Mouse (Mus musculus) myocyte (in vitro differentiated cells): ENCODE data around the gene Mta3. TPM values are rescaled to one million over a fixed set of nuclear protein-coding genes. Genes with fewer than 3 reads are reported as not detected.

ENCODE experiments used
- H3K27me3 ChIP-seq: one replicate; pipeline ENCODE4 v1.6.1; 2011; ENCODE audit not compliant: control insufficient read depth, insufficient read depth, insufficient read length
- H3K36me3 ChIP-seq: one replicate; pipeline ENCODE4 v1.6.1; 2011; ENCODE audit not compliant: control insufficient read depth, insufficient read depth
- H3K4me2 ChIP-seq: one replicate; pipeline ENCODE4 v1.6.1; 2011; ENCODE audit warnings: low read depth, control low read depth
- H3K4me3 ChIP-seq: one replicate; pipeline ENCODE4 v1.5.1; 2011; ENCODE audit warnings: mild to moderate bottlenecking, control low read depth, moderate library complexity
- H3K79me2 ChIP-seq: one replicate; pipeline ENCODE4 v1.6.1; 2011; ENCODE audit not compliant: control insufficient read depth, insufficient read depth
- H3ac ChIP-seq: one replicate; pipeline ENCODE4 v1.6.1; 2011; ENCODE audit not compliant: control insufficient read depth, insufficient read length
- CEBPB ChIP-seq: IDR thresholded peaks from 2 replicates; pipeline ENCODE4 v1.6.1; 2011; ENCODE audit warnings: mild to moderate bottlenecking, moderate library complexity; ENCODE audit not compliant: poor library complexity, insufficient read depth, severe bottlenecking
- E2F4 ChIP-seq: IDR thresholded peaks from one replicate; pipeline ENCODE4 v1.6.1; 2011; ENCODE audit warnings: mild to moderate bottlenecking, control low read depth, moderate library complexity; ENCODE audit not compliant: insufficient read depth
- MAX ChIP-seq: IDR thresholded peaks from one replicate; pipeline ENCODE4 v1.6.1; 2011; ENCODE audit warnings: low read depth, mild to moderate bottlenecking, control low read depth
- MYOD1 ChIP-seq, 3 experiments: IDR thresholded peaks; one replicate each; pipeline ENCODE4 v1.6.1; 2011; ENCODE audit warnings: control low read depth in 2 of 3, low read depth in 2 of 3, mild to moderate bottlenecking in 2 of 3, moderate library complexity in 1 of 3; ENCODE audit not compliant: insufficient read length in 2 of 3, control insufficient read depth in 1 of 3
- MYOG ChIP-seq, 3 experiments: IDR thresholded peaks; one replicate each; pipeline ENCODE4 v1.6.1; 2011; ENCODE audit warnings: control low read depth in 2 of 3, low read depth in 2 of 3, mild to moderate bottlenecking in 2 of 3; ENCODE audit not compliant: insufficient read length in 2 of 3, control insufficient read depth in 1 of 3, insufficient read depth in 1 of 3
- POLR2A ChIP-seq: IDR thresholded peaks from one replicate; pipeline ENCODE4 v1.6.1; 2011; ENCODE audit warnings: low read depth, mild to moderate bottlenecking, control low read depth, moderate library complexity; ENCODE audit not compliant: insufficient read length
- POLR2AphosphoS2 ChIP-seq: IDR thresholded peaks from one replicate; pipeline ENCODE4 v1.6.1; 2011; ENCODE audit warnings: low read depth, control low read depth; ENCODE audit not compliant: insufficient read length
- REST ChIP-seq: IDR thresholded peaks from one replicate; pipeline ENCODE4 v1.6.1; 2011; ENCODE audit warnings: mild to moderate bottlenecking, control low read depth, moderate library complexity; ENCODE audit not compliant: insufficient read depth, insufficient read length
- SRF ChIP-seq: IDR thresholded peaks from one replicate; pipeline ENCODE4 v1.6.1; 2011; ENCODE audit warnings: low read depth; ENCODE audit not compliant: control insufficient read depth, insufficient read length
- TCF12 ChIP-seq: IDR thresholded peaks from one replicate; pipeline ENCODE4 v1.6.1; 2011; ENCODE audit warnings: mild to moderate bottlenecking, control low read depth; ENCODE audit not compliant: poor library complexity, insufficient read depth, severe bottlenecking
- TCF3 ChIP-seq: IDR thresholded peaks from one replicate; pipeline ENCODE4 v1.6.1; 2011; ENCODE audit warnings: low read depth, control low read depth; ENCODE audit not compliant: insufficient read length
- USF1 ChIP-seq: IDR thresholded peaks from one replicate; pipeline ENCODE4 v1.6.1; 2011; ENCODE audit warnings: low read depth, mild to moderate bottlenecking, control low read depth, moderate library complexity
- polyA plus RNA-seq: library from polyadenylated mRNA; unstranded; fragments of >200 nt; fragmentation: generic; extraction: Trizol; gene quantifications from one replicate; pipeline ENCODE4 v1.2.1, GENCODE M21; 2012; ENCODE audit warnings: missing spikeins

Mta3 gene
- polyA plus RNA-seq, 1 experiment = 30.6 TPM

DNA sequence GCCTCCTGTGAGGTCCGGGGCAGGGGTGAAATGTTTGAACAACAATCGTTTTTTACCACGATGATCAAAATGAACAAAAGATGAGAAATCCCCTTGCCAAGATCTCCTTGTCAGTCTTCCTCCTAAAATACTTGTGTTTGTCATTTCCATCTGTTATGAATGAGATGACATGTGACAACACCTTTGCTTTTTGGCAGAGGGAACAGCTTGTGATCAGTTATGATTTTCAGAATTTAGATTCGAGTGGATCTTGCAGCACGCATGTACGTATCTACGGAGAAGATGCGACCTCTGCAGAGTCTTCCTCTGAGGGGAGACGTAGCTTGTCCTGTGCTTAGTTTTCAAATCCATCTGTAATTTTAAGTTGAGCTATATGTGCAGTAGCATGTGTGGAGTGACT is 66.1 kb downstream of the Mta3 start:
- no peak overlapping the region for H3K4me3 ChIP-seq

GRCm38 (mm10) chr17:83772711-83773110 is 66.7 kb downstream of the Mta3 start:
- Histone ChIP-seq H3K79me2 (no peaks in the 10 kb centered on the region), H3K4me3 (no peak overlapping the region), H3K36me3 (no peaks in the 10 kb centered on the region), H3K4me2 (no peak overlapping the region), H3K27me3 (no peaks in the 10 kb centered on the region), H3ac (no peak overlapping the region)
- TF ChIP-seq TCF3 (no peak), REST (no peak), MYOD1 (IDR thresholded peaks at IDR 0.05; ENCODE audit: control insufficient read depth in 1 of 3, insufficient read length in 2 of 3, low read depth in 2 of 3) (no peak), E2F4 (no peak), CEBPB (no peak), SRF (no peak), MYOG (IDR thresholded peaks at IDR 0.05; ENCODE audit: control insufficient read depth in 1 of 3, insufficient read depth in 1 of 3, insufficient read length in 2 of 3, low read depth in 2 of 3) (no peak), USF1 (no peak), TCF12 (no peak), MAX (no peak), POLR2AphosphoS2 (no peak), POLR2A (no peak)

More for the DNA sequence above, 66.1 kb downstream of the Mta3 start:
- Histone ChIP-seq H3K79me2 (no peaks in the 10 kb centered on the region), H3K36me3 (no peaks in the 10 kb centered on the region), H3K27me3 (no peaks in the 10 kb centered on the region), H3ac (no peak overlapping the region), H3K4me2 (no peak overlapping the region)
- TF ChIP-seq MAX (no peak), POLR2A (no peak), TCF12 (no peak), MYOG (IDR thresholded peaks at IDR 0.05; ENCODE audit: control insufficient read depth in 1 of 3, insufficient read depth in 1 of 3, insufficient read length in 2 of 3, low read depth in 2 of 3) (no peak), CEBPB (no peak), REST (no peak), SRF (no peak), E2F4 (no peak), MYOD1 (IDR thresholded peaks at IDR 0.05; ENCODE audit: control insufficient read depth in 1 of 3, insufficient read length in 2 of 3, low read depth in 2 of 3) (no peak), USF1 (no peak), POLR2AphosphoS2 (no peak), TCF3 (no peak)

- TF ChIP-seq USF1 (no peak), TCF12 (no peak), POLR2AphosphoS2 (no peak), REST (no peak), MAX (no peak), MYOG (IDR thresholded peaks at IDR 0.05; ENCODE audit: control insufficient read depth in 1 of 3, insufficient read depth in 1 of 3, insufficient read length in 2 of 3, low read depth in 2 of 3) (no peak), SRF (no peak), E2F4 (no peak), TCF3 (no peak), MYOD1 (IDR thresholded peaks at IDR 0.05; ENCODE audit: control insufficient read depth in 1 of 3, insufficient read length in 2 of 3, low read depth in 2 of 3) (no peak), POLR2A (no peak), CEBPB (no peak)
- Histone ChIP-seq H3K4me3 (no peak overlapping the region), H3K4me2 (no peak overlapping the region), H3K79me2 (no peaks in the 10 kb centered on the region), H3K36me3 (no peaks in the 10 kb centered on the region), H3ac (no peak overlapping the region), H3K27me3 (no peaks in the 10 kb centered on the region)
These were observed 71.0 kb downstream of the Mta3 start for GRCm38 (mm10) chr17:83776965-83777364.

GRCm38 (mm10) chr17:83777462-83778051 is 71.6 kb downstream of the Mta3 start:
- Histone ChIP-seq H3K36me3 (no peaks in the 10 kb centered on the region), H3ac (no peak overlapping the region), H3K27me3 (no peaks in the 10 kb centered on the region), H3K4me3 (no peak overlapping the region), H3K4me2 (no peak overlapping the region), H3K79me2 (no peaks in the 10 kb centered on the region)
- TF ChIP-seq USF1 (no peak), MYOG (IDR thresholded peaks at IDR 0.05; ENCODE audit: control insufficient read depth in 1 of 3, insufficient read depth in 1 of 3, insufficient read length in 2 of 3, low read depth in 2 of 3) (no peak), MYOD1 (IDR thresholded peaks at IDR 0.05; ENCODE audit: control insufficient read depth in 1 of 3, insufficient read length in 2 of 3, low read depth in 2 of 3) (no peak), CEBPB (no peak), MAX (no peak), POLR2AphosphoS2 (no peak), REST (no peak), TCF12 (no peak), SRF (no peak), E2F4 (no peak), TCF3 (no peak), POLR2A (no peak)
